Mouse (Mus musculus) stomach, postnatal 0 days (tissue): Measurements from ENCODE around the gene BC028528.
"Not testable (repeated sequence)": the region's sequence is repeated elsewhere in the genome, so short reads cannot be mapped to it uniquely, and the experiment has no call there.

Experiments used
- CTCF ChIP-seq: IDR thresholded peaks from 2 replicates; pipeline ENCODE4 v1.5.1; 2016; ENCODE audit warnings: antibody characterized with exemption, low read depth, mild to moderate bottlenecking, moderate library complexity
- EP300 ChIP-seq: optimal IDR thresholded peaks from 2 replicates; pipeline ENCODE3; 2016; ENCODE audit warnings: antibody characterized with exemption

DNA sequence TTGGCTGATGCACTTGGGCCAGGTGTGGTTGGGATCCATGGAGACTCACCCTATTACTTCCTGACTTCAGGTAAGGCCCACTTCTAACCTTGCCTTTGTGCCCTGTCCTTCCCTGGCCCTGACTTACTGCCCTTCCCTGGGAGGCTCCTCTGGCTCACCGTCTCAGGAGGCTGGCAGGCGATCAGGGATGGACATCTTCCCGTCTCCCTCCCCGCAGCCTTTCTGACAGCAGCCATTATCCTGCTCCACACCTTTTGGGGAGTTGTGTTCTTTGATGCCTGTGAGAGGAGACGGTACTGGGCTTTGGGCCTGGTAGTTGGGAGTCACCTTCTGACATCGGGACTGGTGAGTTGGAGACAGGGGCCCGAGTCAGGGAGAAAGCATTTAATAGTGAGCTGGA is 3.7 kb upstream of the BC028528 start:
- TF ChIP-seq EP300, CTCF: not testable (repeated sequence)
